Mouse (Mus musculus) lung, adult 18-20 months (tissue): ENCODE measurements around the gene Chst13.

Source experiments
- DNase-seq, 2 experiments: peaks; one replicate each; pipeline ENCODE4 v3.0.0; 2022; ENCODE audit warnings: mixed read lengths in 2 of 2

Chst13 gene

GRCm38 (mm10) chr6:90319475-90320191, 5.4 kb downstream of the Chst13 start:
- no peak for DNase-seq

GRCm38 (mm10) chr6:90319019-90319418, 6.0 kb downstream of the Chst13 start:
- no peak for DNase-seq

GRCm38 (mm10) chr6:90317510-90318258, 7.3 kb downstream of the Chst13 start:
- DNase-seq, result no peak

- DNase-seq, result no peak
Measured at GRCm38 (mm10) chr6:90315961-90316360, 9.0 kb downstream of the Chst13 start.

GRCm38 (mm10) chr6:90308839-90309778, 15.9 kb downstream of the Chst13 start:
- DNase-seq, result no peak

GRCm38 (mm10) chr6:90306315-90306975, 18.5 kb downstream of the Chst13 start:
- no peak for DNase-seq

GRCm38 (mm10) chr6:90300919-90301318, 24.1 kb downstream of the Chst13 start, which contains the start of gene BC048671:
Gene BC048671 (plus strand): TSS chr6:90301219.
- no peak for DNase-seq

GRCm38 (mm10) chr6:90288265-90288664, 36.7 kb downstream of the Chst13 start:
- DNase-seq, result no peak
